Mouse (Mus musculus): ENCODE data around the gene Psors1c2.
A peak's percentile ranks its signal among the peaks of the same experiment; 100 is the strongest.

Psors1c2 gene

DNA sequence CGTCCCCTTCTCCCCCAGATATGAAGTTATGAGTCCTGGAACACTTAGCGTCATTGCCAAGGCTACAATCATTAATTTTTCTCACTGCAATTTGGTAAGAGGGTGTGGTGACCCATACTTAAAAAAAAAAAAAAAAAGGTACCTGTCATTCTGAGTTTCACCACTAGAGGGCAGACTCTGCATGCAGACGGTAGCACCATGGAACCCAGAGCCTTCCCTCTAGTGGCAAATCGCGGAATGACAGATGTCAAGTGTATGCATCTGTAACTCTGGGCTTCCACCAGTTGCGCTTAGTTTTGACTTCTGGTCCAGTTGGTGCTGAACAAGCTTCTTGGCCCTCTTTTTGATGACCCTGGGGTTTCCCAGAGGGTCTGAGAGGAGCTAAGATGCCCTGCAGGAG lies 45.2 kb downstream of the Psors1c2 start:
- peaks cover 7% of the 10 kb centered on the region for H3K9me3 ChIP-seq (ENCODE audit: low read length)
- H3K4me3 ChIP-seq (replicated peaks; ENCODE audit: low read length) = no peak overlapping the region
- peaks cover 14% of the 10 kb centered on the region for H3K27me3 ChIP-seq (ENCODE audit: insufficient read depth, low read length)
- TF ChIP-seq NANOG (IDR thresholded peaks at IDR 0.05; ENCODE audit: borderline replicate concordance, low read length) (no peak), CTCF (conservative IDR thresholded peaks at IDR 0.05; ENCODE audit: low read length) (peak; percentile 98)
- no peaks in the 10 kb centered on the region for H3K36me3 ChIP-seq (ENCODE audit: insufficient read depth, low read length)
- H3K4me1 ChIP-seq (replicated peaks; ENCODE audit: low read depth, low read length) = peaks cover 11% of the 10 kb centered on the region

DNA sequence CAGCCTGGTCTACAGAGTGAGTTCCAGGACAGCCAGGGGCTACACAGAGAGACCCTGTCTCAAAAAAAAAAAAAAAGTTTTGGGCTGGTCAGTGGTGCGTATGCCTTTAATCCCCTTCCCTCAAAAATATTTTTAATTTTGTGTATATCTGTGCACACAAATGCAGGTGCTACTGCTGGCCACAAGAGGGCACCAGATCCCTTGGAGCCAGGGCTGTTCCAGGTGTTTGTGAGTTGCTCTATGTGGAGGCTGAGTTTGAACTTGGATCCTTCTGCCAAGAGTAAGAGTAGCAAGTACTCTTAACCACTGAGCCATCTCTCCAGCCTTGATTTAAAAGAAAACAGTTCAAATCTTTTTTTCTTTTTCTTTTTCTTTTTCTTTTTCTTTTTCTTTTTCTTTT lies 49.9 kb downstream of the Psors1c2 start:
- H3K27me3 ChIP-seq (ENCODE audit: insufficient read depth, low read length) = no peaks in the 10 kb centered on the region
- peaks cover 13% of the 10 kb centered on the region for H3K4me1 ChIP-seq (replicated peaks; ENCODE audit: low read depth, low read length)
- H3K4me3 ChIP-seq (replicated peaks; ENCODE audit: low read length) = no peak overlapping the region
- TF ChIP-seq CTCF (conservative IDR thresholded peaks at IDR 0.05; ENCODE audit: low read length) (peak; percentile 56), NANOG (IDR thresholded peaks at IDR 0.05; ENCODE audit: borderline replicate concordance, low read length) (no peak)
- H3K9me3 ChIP-seq (ENCODE audit: low read length) = peaks cover 14% of the 10 kb centered on the region
- H3K36me3 ChIP-seq (ENCODE audit: insufficient read depth, low read length) = no peaks in the 10 kb centered on the region
